Mouse (Mus musculus): ENCODE data around the gene Rsph1.
A peak's percentile ranks its signal among the peaks of the same experiment; 100 is the strongest.

The Rsph1 gene

DNA sequence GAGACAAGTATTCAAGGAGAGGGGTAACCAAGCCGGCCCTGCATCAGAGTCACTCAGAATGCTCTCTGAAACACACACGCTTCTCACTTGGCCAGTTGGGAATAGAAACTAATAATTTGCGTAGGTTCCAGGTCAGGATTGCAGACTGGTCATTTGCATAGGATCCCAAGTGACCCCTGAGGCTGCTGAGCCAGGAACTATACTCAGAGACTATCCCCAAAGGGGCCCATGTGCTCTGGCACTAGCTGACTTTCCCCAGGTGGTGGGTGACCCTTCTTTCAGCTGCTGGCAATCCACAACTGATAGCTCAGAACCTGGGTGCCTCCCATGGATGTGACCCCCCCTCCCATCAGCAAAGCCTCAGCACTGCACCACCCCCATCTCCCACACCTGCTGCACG, 18.0 kb downstream of the Rsph1 start:
- no peak for DNase-seq (ENCODE audit: low read depth, low spot score)

DNA sequence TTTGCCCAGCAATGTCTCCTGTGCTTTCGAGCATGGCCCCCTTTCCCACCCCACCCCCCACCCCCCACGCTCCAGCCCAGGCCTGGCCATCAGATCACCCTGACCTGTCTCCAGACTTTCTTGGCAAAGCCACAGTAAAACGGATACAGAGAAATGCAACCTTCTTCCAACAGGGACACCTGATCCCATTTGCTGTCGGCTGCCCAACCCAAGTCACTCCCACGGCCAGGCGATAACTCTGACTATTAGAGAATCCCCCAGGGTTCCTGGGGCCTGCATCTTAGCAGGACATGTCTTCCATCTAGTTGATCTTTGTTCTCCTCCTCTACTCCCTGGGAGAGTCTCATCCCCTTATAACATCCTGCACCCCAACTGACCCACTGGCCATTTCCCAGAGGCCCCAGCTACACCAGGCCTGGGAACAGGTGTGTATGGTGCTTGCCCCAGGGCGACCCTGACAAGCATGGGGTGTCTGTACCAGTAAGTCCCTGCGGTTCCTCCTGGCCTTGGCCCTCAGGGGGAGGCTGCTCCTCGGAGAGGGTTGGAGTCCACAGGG, 18.8 kb downstream of the Rsph1 start:
- peak; percentile 72 for DNase-seq (ENCODE audit: low read depth, low spot score)

DNA sequence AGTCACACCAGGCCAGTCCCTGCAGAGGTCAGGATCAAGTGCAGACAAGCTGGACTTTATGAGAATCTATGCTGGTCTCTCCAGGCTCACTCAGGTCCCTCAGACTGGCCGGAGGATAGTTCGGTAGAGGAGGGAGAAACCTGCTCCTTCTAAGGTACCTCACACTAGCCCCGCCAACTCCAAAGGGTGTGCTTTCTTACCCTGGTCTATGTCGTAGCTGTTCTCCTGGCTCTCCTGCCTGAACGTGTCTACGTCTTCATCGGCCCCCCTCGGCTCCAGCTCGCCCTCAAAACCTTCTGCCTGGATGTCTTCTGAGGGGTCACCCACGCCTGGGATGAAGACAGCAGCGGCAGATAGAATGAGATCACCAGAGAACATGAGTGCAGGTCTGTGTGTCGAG, 19.3 kb downstream of the Rsph1 start:
- no peak for DNase-seq (ENCODE audit: low read depth, low spot score)

DNA sequence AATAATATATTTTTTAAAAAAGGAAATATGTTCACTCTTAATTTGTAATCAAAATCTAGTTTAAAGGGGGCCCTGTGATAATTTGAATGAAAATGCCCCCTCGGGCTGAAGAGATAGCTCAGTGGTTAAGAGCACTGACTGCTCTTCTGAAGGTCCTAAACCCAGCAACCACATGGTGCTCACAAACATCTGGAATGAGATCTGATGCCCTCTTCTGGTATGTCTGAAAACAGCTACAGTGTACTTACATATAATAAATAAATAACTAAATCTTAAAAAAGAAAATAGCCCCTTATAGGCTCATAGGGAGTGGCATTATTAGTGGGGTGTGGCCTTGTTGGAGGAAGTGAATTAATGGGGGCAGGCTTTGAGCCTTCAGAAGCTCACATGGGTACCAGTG, 20.0 kb downstream of the Rsph1 start:
- no peak for DNase-seq (ENCODE audit: low read depth, low spot score)

DNA sequence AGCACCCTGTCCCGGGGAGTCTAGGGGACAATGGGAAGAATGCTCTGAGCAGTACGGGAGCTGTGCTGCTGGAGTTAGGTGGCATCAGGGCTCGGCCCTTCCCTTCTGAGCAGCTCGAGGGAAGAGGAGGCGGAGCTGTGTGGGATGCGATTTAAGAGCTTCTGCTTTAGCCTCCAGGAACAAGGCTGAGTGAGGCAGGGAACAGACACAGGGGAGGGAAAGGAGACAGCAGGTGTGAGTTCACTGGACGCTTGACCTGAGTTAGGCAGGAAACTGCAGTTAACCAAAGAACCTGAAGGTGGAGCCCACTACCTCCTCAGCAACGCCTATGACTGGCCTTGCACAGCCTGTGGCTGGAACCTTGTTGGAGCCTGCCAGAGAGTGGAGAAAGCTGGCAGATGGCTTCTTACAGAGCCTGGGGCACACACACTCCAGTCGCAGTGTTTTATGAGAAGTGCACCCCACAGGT, 22.7 kb downstream of the Rsph1 start:
- DNase-seq (ENCODE audit: low read depth, low spot score) = peak; percentile 78

DNA sequence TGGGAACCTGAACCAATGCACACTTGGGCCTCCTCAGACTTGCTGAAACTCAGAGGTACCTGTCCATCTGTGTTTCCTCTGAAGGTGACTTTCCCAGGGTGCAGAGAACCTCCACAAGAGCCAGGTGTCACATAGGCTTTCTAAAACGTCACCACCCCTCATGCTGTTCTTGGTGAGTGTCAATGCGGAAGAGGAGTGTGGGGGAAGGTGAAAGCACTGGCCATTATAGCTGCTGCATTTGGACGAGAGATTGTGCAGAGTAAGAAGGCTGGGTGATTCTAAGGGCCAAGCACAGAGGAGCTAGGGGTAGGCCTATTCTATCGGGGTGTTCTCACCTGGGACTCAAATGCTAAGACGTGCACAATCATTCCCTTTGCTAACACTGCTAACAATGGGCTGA, 23.2 kb downstream of the Rsph1 start:
- no peak for DNase-seq (ENCODE audit: low read depth, low spot score)

DNA sequence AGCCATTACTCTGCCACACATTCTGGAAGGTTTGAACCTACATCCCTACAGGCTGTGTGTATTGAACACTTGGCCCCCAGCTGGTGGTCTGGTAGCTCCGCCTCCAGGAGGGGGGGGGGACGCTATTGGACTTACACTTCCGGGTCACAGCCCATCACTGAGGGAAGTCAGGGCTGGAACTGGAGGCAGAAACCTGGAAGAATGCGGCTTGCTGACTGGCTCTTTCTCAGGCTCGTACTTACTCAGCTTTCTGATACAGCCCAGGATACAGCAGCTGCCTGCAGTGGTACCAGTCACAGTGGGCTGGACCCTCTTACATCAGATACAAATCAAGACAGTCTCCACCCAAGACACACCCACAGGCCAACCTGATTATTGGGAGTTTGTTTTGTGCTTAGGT, 30.0 kb downstream of the Rsph1 start:
- no peak for DNase-seq (ENCODE audit: low read depth, low spot score)

DNA sequence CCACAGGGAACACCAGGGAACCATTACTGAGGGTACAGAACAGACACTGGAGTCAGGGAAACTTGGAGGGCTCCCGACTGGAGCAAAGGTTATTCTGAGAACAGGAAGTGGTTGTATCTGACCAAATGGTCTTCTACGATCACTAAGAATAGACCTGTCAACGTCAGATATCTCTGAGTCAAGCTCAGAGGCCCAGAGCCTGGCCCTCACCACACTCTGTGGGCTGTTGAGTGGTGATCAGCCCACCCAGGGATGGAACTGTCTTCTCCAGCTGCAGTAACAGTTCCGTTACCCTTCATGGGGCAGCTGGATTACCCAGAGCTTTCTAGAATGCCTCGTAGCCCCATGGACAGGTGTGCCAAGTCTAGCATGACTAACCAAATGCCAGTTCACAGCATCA, 31.9 kb downstream of the Rsph1 start:
- no peak for DNase-seq (ENCODE audit: low read depth, low spot score)

DNA sequence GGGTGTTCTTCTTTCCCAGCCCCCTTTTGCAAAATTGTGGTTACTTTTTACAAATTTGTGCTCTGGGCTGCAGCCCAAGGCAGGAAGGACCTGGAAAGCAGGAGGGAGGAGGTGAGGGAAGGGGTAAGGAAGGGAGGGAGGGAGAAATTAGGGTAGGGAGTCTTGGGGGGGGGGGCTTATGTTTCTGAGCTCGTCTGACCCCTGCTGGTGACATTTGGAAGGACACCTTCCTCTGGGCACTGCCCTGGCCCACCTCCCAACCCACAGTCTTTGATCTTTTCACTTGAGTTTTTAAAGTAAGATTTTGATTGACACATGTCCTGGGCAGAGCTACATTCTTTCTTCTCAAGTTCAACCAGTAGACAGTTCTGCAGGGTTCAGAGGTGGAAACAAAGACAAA, 34.4 kb downstream of the Rsph1 start:
- DNase-seq (ENCODE audit: low read depth, low spot score) = no peak

DNA sequence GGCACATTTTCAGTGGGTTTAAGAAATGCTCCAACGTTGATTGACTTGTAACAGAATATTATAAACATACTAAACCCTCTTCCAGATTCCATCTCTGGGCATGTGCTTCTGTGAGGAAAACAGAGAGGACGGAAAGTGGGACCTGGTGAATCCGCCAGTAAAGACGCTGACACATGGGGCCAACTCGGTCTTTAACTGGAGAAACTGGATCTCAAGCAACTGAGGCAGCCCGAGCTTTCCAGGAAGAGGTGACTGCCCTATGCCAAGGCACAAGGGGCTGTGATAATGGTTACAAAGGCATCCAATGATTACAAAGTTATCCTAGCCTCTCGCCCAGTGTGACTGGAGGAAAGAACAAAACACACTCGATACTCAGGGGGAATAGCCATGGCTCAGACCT, 36.0 kb downstream of the Rsph1 start:
- DNase-seq (ENCODE audit: low read depth, low spot score) = no peak

DNA sequence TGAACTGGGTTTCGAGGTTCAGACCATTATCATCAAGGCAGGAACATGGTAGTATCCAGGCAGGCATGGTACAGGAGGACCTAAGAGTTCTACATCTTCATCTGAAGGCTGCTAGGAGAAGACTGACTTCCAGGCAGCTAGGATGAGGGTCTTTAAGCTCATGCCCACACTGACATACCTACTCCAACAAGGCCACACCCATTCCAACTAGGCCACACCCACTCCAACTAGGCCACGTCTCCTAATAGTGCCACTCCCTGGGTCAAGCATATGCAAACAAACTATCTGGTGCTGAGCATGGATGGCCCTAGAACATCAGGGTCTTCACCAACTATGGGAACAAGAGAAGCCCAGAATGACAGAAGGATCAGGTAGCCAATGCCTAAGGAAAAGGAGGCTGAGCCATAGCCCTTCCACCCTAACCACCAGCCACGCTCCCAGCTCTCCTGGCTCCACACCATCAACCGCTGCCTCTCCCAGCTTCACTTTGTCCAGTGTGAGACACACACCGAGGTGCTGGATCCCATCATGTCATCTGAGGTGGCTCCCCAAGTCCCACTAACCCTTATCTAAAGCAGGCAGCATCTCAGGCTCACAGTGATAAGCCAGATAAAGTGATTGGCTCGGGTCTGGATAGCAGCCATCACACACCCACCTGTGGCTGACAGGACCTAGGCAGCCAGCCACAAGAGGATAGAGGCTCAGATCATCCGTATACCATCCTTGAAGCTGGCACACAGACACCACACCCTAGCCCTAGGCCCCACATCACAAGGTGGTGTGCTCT, 38.8 kb downstream of the Rsph1 start:
- DNase-seq (ENCODE audit: low read depth, low spot score) = no peak

DNA sequence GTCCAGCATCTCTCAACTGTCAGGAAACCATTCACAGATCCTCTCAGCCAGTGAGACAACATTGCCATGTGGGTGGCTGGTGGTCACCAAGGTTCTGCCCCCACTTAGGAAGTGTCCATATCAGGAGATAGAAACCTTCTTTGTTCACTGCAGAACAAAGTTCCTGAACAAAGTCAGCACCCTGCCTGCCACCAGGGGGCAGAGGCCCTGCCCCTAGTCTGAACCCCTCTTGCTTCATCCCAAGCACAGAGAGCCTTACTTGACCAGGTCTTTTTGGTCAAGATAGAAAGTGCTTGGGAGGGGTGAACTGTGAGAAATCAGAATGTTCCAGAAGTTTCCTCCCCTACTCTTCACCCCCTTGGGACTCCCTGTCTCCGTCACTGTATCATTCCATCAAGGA, 41.3 kb downstream of the Rsph1 start:
- DNase-seq (ENCODE audit: low read depth, low spot score) = no peak

DNA sequence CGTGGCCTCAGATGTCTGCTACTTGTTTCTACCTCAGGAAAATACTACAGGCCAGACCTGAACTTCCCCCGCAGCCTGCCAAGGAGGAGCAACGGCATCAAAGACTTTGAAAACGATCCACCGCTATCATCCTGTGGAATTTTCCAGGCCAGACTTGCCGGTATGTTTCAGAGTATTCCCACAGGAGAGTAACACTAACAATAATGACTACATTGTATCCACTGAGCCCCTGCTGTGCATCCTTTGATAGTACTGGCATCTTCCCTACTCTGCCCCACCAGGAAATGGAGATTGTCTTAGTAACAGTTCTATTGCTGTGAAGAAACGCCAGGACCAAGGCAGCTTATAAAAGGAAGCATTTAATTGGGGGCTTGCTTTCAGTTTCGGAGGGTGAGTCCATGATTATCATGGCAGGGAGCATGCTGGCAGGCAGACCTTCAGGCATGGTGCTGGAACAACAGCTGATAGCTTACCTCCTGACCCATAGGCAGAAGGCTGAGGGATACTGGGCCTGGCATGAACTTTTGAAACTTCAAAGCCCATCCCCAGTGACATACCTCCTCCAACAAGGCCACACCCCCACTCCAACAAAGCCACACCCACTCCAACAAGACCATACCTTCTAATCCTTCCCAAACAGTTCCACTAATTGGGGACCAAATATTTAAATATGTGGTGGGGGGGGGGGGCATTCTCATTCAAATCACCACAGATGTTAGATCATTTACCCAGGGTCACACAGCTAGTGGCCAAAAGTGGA, 44.8 kb downstream of the Rsph1 start:
- DNase-seq (ENCODE audit: low read depth, low spot score) = no peak

DNA sequence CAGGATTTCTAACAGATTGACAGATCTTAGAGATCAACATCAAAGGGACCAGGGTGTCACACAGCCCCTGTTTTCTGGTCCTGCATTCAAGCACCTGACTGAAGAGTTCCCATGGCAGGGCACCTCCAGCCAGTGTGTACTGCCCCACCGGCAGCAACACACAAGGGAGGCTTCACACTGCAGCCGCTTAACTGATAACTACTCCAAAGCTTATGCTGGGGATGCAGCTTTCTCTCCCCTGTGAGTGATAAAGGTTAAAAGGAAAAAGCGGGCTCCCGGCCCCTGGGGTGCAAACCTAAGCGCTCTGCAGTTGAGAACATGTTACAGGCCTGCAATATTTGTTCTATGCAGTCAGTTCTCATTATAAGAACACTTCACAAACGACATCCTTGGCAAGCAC, 45.4 kb downstream of the Rsph1 start:
- DNase-seq (ENCODE audit: low read depth, low spot score) = no peak

DNA sequence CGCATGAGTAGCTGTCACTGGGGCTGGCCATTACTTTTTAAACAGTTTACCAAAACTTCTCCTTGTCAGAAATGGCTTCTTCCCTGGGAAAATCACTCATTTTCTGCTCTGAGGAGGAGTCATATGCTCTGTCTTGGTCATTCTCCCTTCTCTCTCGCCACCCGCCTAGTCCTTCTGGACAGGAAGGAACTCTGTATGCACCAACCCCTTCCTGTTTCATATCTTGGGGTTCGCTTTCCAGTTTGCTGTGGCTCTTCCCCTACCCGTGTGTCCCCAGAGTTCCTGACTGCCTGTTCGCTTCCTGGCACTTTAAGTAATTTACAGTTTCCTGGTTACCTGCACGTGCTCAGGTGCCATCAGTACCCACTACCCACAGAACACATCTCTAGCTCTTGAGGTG, 50.3 kb downstream of the Rsph1 start:
- DNase-seq (ENCODE audit: low read depth, low spot score) = no peak

DNA sequence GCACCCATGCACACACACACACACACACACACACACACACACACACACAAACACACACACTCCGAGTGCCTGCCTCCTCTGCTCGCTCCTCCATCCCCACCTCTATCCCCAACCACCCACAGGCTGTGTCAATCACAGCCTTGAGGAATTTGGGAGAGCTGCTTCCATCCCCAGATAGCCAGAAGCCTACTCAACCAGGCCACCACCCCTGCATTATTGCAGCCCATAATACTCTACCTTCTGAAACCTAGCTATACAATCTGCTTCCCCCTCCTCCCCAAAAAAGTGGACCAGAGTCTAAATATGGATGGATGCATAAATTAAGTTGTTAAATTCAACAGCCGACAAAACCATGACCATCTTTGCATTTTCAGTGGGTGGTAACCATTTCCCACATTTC, 50.8 kb downstream of the Rsph1 start:
- DNase-seq (ENCODE audit: low read depth, low spot score) = no peak

DNA sequence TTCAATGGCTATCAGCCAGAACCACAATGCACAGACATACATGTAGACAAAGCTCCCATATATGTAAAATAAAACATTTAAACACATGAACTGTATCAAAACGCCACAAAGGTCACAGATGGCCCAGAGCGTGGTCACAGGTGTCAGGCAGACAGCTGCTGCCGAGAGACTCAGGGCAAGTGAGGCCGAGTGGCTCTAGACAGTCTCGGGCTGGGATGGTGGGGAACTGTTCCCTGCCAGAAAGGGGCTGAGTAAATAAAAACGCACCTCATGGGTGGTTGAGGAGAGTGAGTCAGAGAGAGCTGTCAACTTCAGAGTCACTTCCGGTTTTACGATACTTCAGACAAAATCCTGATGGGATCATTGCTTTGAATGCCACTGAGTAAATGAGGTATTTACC, 52.6 kb downstream of the Rsph1 start:
- no peak for DNase-seq (ENCODE audit: low read depth, low spot score)

DNA sequence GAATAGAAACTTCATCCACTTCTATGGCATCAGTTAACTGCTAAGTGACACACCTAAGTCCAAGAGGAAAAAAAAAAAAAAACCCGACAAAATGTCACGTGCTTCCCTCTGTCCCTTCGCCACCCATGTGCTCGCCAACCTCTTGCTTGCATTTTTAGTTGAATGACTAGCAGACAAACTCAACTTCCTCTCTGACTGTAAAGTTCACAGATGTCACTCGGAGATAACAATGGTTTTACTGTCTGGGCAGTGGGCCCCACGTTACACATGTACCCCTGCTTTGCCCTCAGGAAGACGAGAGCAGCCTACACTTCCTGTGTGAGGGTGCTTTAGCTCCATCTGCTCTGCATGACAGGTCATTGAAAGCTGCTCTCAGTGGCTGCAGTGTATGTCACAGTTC, 53.3 kb downstream of the Rsph1 start:
- DNase-seq (ENCODE audit: low read depth, low spot score) = peak; percentile 9

DNA sequence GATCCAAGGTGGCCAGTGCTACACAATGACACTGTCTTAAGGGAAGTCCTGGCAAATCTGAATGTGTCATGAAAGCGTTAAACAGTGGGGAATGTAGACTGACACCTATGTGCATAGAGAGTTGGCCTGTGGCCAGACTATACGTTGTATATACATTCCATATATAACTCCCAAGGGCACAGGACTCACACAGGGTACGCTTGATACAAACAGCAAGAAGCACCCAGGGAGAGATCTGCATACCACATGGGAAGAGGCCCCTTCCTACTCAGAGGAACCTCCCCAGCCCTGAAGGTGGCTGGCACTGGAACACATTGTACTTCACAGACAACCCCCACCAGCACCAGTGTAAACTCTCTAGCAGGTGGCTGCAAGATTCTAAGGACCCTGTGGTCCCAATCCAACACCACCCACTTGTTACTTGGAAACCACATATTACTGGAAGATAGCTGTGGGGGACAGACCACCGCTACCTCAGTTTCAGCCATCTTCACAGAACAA, 54.3 kb downstream of the Rsph1 start:
- DNase-seq (ENCODE audit: low read depth, low spot score) = no peak

DNA sequence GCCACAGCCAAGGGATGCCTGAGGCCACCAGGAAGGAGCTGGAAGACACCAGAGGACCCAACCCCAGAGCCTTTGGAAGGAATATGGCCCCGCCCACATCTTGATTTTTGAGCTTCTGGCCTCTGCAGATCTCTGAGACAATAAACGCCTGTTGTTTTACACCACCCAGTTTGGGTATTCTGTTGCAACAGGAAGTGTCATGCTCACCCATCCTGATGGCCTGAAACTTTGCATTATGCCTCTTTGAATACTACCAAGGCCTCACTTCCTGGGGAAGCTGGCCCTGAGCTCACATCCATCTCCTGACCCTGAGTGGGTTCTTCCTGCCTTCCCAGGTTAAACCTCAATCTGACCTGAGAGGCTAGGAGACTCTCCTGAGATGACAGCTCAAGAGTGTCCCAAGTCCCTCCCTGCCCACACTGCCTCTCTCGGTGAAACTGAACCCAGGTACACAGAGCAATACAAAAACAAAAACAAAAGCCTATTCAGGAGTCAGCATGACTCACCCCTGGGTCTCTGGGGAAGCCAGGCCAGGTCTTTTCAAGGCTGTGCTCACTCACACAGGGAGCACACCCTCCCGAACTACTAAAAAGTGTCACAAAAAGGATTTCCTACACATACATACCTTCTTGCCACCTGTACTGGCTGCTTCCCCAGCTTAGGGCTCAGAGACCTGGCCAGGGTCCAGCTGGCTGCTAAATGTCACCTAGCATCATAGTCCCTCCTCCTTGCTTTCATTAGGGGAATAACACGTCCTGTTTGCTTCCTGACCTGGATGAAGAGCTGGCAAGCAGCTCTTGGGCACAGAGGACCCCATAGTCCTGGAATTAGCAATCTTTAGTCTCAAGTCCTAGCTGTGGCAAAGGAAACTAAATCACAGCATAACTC, 60.9 kb downstream of the Rsph1 start:
- DNase-seq (ENCODE audit: low read depth, low spot score) = no peak

DNA sequence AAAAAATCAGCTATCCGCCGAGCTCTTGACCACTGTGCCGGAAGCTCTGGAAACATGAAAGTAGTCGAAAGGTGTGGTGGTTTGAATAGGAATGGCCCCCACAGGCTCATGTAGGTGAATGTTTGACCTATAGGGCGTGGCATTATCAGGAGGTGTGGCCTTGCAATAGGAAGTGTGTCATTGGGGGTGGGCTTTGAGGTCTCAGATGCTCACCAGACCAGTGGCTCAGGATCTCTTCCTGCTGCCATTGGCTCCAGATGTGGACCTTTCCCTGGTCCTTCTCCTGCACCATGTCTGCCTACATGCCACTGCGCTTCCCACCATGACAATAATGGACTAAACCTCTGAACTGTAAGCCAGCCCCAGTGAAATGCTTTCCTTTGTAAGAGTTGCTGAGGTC, 65.3 kb downstream of the Rsph1 start:
- no peak for DNase-seq (ENCODE audit: low read depth, low spot score)

DNA sequence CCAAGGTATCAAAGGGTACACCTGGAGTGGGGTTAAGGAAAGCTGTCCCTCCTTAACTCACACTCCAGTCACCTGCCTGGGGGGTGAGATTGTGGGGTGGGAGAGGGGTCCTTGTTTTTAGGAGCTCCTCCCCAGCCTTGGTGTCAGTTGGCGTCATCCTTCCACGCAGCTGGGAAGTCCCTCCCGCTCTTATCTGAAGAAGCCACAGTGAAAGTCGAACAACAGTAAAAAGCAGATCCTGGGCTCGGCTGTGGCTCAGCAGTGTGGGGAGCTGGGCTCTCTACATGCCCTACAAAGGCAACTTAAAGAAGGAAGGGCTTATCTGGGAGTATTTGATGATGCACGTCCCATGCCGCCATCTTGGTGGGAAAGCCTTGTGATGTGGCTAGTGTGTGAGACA, 66.9 kb downstream of the Rsph1 start:
- DNase-seq (ENCODE audit: low read depth, low spot score) = no peak

All from skeletal muscle tissue, adult 2 months (tissue).